ENCODE assay signal across 24 mouse cellular contexts in the genomic region with DNA sequence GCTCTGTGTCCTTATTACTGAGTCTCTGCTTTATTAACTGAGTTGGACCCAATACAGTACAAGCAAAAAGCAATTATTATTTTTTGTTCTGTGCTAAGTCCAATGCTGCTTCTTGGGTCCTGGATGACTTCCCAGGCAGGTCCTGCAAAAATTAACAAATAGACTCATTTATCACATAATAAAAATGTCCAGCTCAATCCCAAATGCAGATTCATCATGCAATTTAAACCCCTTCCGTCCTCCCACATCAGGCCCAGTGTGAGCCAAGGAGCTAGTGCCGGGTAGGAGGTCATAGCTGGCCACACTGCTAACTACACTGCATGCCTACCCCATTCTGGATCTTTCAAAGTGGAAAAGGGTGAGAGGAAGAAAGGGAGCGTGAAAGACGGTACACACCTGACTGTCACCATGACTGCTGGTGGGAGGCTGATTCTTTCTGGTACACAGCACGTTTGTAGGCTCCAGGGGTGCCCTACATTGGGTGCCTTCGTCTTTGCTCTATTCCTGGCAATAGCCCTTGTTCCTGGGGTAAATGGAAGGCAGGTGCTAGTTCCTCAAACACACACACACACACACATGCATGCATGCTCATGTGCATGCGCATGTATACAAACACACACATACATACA.
DNase-seq lines count a peak whose midpoint lies in the region; ATAC-seq lines count a peak whose summit lies in the region.
"Had no signal": no experiment of that assay in that cellular context is flagged by ENCODE, and none has a peak within 500 bp of the region (broad histone marks: within the 10 kb centered on the region; RNA-seq: fewer than 3 reads in every experiment).

No protein-coding gene starts in this region.

- no peaks in the 10 kb centered on the region for H3K36me3 ChIP-seq in kidney, embryonic 16.5 days (ENCODE audit: insufficient read depth, low read length)
- no peaks in the 10 kb centered on the region for H3K36me3 ChIP-seq in hindbrain, embryonic 14.5 days (replicated peaks; ENCODE audit: control insufficient read depth, insufficient read depth)
- H3K36me3 ChIP-seq: embryonic facial prominence, embryonic 12.5 days; heart, embryonic 15.5 days; intestine, embryonic 15.5 days; midbrain, embryonic 15.5 days; neural tube, embryonic 12.5 days had no signal

- no peak overlapping the region for H3K4me2 ChIP-seq in kidney, embryonic 16.5 days (replicated peaks; ENCODE audit: low read depth, low read length)
- no peak overlapping the region for H3K4me2 ChIP-seq in hindbrain, embryonic 14.5 days (replicated peaks)
- H3K4me2 ChIP-seq: embryonic facial prominence, embryonic 12.5 days; heart, embryonic 15.5 days; intestine, embryonic 15.5 days; midbrain, embryonic 15.5 days; neural tube, embryonic 12.5 days had no signal

- no peak for DNase-seq in kidney, adult 8-10 months
- peak; percentile 29 for DNase-seq in kidney, postnatal 14 days
- peak; percentile 20 to 48 for DNase-seq in thymus, adult 18-20 months
- peak; percentile 40 to 59 for DNase-seq in thymus, postnatal 36 days
- no peak for DNase-seq in hindbrain, embryonic 14.5 days (ENCODE audit: low spot score)
- no peak for DNase-seq in layer of hippocampus, adult 9-10 months (ENCODE audit: low spot score)
- DNase-seq: adrenal gland, adult 2 months; cerebellum, adult 11-12 months; cerebellum, postnatal 10 days; gastrocnemius, postnatal 36 days; heart, adult 2 months; layer of hippocampus, postnatal 36 days; liver, postnatal 0 days; lung, postnatal 36 days; right cerebral cortex, postnatal 14 days had no signal

- WGBS in kidney, embryonic 16.5 days, result 54% methylated on average over 7 of the region's 7 CpGs
- WGBS in hindbrain, embryonic 14.5 days, result 87% methylated on average over 7 of the region's 7 CpGs

- H3K4me1 ChIP-seq in kidney, embryonic 16.5 days (ENCODE audit: insufficient read depth, low read length), result peaks cover 9% of the 10 kb centered on the region; the same call in 1 of the 2 replicates
- no peaks in the 10 kb centered on the region for H3K4me1 ChIP-seq in hindbrain, embryonic 14.5 days (replicated peaks; ENCODE audit: control insufficient read depth, insufficient read depth, low read length)
- H3K4me1 ChIP-seq: embryonic facial prominence, embryonic 12.5 days; heart, embryonic 15.5 days; intestine, embryonic 15.5 days; midbrain, embryonic 15.5 days; neural tube, embryonic 12.5 days had no signal

- H3K9ac ChIP-seq in kidney, embryonic 16.5 days (replicated peaks; ENCODE audit: low read length), result no peak overlapping the region
- no peak overlapping the region for H3K9ac ChIP-seq in hindbrain, embryonic 14.5 days
- H3K9ac ChIP-seq: embryonic facial prominence, embryonic 12.5 days; heart, embryonic 15.5 days; intestine, embryonic 15.5 days; liver, postnatal 0 days; midbrain, embryonic 15.5 days; neural tube, embryonic 12.5 days had no signal

- peak; percentile 35; the same call in 1 of the 2 replicates for ATAC-seq in kidney, embryonic 16.5 days (ENCODE audit: low FRiP score, low TSS enrichment)
- ATAC-seq in hindbrain, embryonic 14.5 days (ENCODE audit: low FRiP score), result no peak
- ATAC-seq: hindbrain, embryonic 16.5 days; intestine, embryonic 15.5 days; liver, postnatal 0 days; midbrain, embryonic 15.5 days had no signal

- no peaks in the 10 kb centered on the region for H3K27me3 ChIP-seq in kidney, embryonic 16.5 days (ENCODE audit: insufficient read depth, low read length)
- H3K27me3 ChIP-seq in hindbrain, embryonic 14.5 days (ENCODE audit: control insufficient read depth, insufficient read depth, low read length), result no peaks in the 10 kb centered on the region
- H3K27me3 ChIP-seq: embryonic facial prominence, embryonic 12.5 days; heart, embryonic 15.5 days; intestine, embryonic 15.5 days; megakaryocyte, embryonic 14.5 days; midbrain, embryonic 15.5 days; neural tube, embryonic 12.5 days had no signal

- peaks cover 6% of the 10 kb centered on the region; the same call in 1 of the 2 replicates for H3K9me3 ChIP-seq in kidney, embryonic 16.5 days (ENCODE audit: low read length)
- no peaks in the 10 kb centered on the region for H3K9me3 ChIP-seq in hindbrain, embryonic 14.5 days (ENCODE audit: control insufficient read depth, low read length)
- H3K9me3 ChIP-seq: embryonic facial prominence, embryonic 12.5 days; heart, embryonic 15.5 days; intestine, embryonic 15.5 days; midbrain, embryonic 15.5 days; neural tube, embryonic 12.5 days had no signal

- H3K4me3 ChIP-seq in kidney, embryonic 16.5 days (ENCODE audit: low read length), result no peak overlapping the region
- H3K4me3 ChIP-seq in hindbrain, embryonic 14.5 days (replicated peaks; ENCODE audit: low read length), result no peak overlapping the region
- H3K4me3 ChIP-seq: embryonic facial prominence, embryonic 12.5 days; heart, adult 2 months; heart, embryonic 15.5 days; intestine, embryonic 15.5 days; megakaryocyte, embryonic 14.5 days; midbrain, embryonic 15.5 days; neural tube, embryonic 12.5 days had no signal

- peak overlapping the region; percentile 58; the same call in 1 of the 2 replicates for H3K27ac ChIP-seq in kidney, embryonic 16.5 days (ENCODE audit: low read length)
- H3K27ac ChIP-seq in hindbrain, embryonic 14.5 days, result no peak overlapping the region
- H3K27ac ChIP-seq: embryonic facial prominence, embryonic 12.5 days; heart, adult 2 months; heart, embryonic 15.5 days; intestine, embryonic 15.5 days; midbrain, embryonic 15.5 days; neural tube, embryonic 12.5 days; stomach, postnatal 0 days had no signal

Comparison
In these comparisons a context has a peak if more than half of its experiments do, and no peak if none do; other contexts are left out.
1. DNase-seq: peak in kidney, postnatal 14 days (single experiment), thymus, adult 18-20 months (2 of 2) and thymus, postnatal 36 days (2 of 2); none in kidney, adult 8-10 months (0 of 2), hindbrain, embryonic 14.5 days (single experiment) and layer of hippocampus, adult 9-10 months (single experiment).